In genomic region chr13:52818760-52819159, GRCm38 (mm10) we compare ENCODE assay signal across 8 mouse cellular contexts.
DNase-seq lines count a peak whose midpoint lies in the region; ATAC-seq and TF ChIP-seq lines count a peak whose summit lies in the region.

No protein-coding gene starts in this region.

- TF ChIP-seq CTCF in kidney, postnatal 0 days (IDR thresholded peaks at IDR 0.05; ENCODE audit: low read depth): peak; percentile 13; the same call in 1 of the 2 replicates

- no peak overlapping the region for H3K9ac ChIP-seq in kidney, postnatal 0 days (ENCODE audit: low read depth, low read length)

- 4% methylated on average over 3 of the region's 3 CpGs for WGBS in kidney, postnatal 0 days

- ATAC-seq in kidney, postnatal 0 days (replicated peaks; ENCODE audit: low FRiP score, low read depth): no peak
- ATAC-seq in erythroid progenitor cell, adult 5-6 weeks (replicated peaks; ENCODE audit: low FRiP score, poor library complexity, severe bottlenecking): no peak
- ATAC-seq in frontal cortex, adult (ENCODE audit: low TSS enrichment): no peak

- peak; percentile 41 for DNase-seq in layer of hippocampus, adult 9-11 months
- DNase-seq in layer of hippocampus, postnatal 36 days: no peak
- peak; percentile 61 to 63 for DNase-seq in cerebellum, postnatal 14 days
- peak; percentile 62 for DNase-seq in heart, adult 8-10 months (ENCODE audit: low spot score)
- peak; percentile 80 for DNase-seq in kidney, postnatal 0 days (ENCODE audit: low spot score)
- peak; percentile 63 for DNase-seq in lung, postnatal 25 days (ENCODE audit: low spot score)

- H3K27me3 ChIP-seq in kidney, postnatal 0 days (ENCODE audit: insufficient read depth, low read length): no peaks in the 10 kb centered on the region

- peak overlapping the region; percentile 57 for H3K27ac ChIP-seq in kidney, postnatal 0 days

- peaks cover 34% of the 10 kb centered on the region for H3K4me1 ChIP-seq in kidney, postnatal 0 days (replicated peaks; ENCODE audit: insufficient read depth, low read length)

- H3K4me3 ChIP-seq in kidney, postnatal 0 days (replicated peaks; ENCODE audit: low read depth, low read length): no peak overlapping the region

- H3K4me2 ChIP-seq in kidney, postnatal 0 days (ENCODE audit: low read length): no peak overlapping the region

- H3K36me3 ChIP-seq in kidney, postnatal 0 days (ENCODE audit: insufficient read depth, low read length): no peaks in the 10 kb centered on the region

- no peaks in the 10 kb centered on the region for H3K9me3 ChIP-seq in kidney, postnatal 0 days (replicated peaks; ENCODE audit: low read length)

Comparison
In these comparisons a context has a peak if more than half of its experiments do, and no peak if none do; other contexts are left out.
1. DNase-seq: peak in layer of hippocampus, adult 9-11 months (single experiment), cerebellum, postnatal 14 days (2 of 2), heart, adult 8-10 months (single experiment), kidney, postnatal 0 days (single experiment) and lung, postnatal 25 days (single experiment); none in layer of hippocampus, postnatal 36 days (0 of 2).